Mouse (Mus musculus) brain, embryonic 18.5 days (tissue): ENCODE results near the gene Zkscan16.

ENCODE experiments used
- DNase-seq: peaks from one replicate; pipeline ENCODE4 v3.0.0-alpha.2; 2012; ENCODE audit warnings: low read depth, low spot score

Gene Zkscan16

DNA sequence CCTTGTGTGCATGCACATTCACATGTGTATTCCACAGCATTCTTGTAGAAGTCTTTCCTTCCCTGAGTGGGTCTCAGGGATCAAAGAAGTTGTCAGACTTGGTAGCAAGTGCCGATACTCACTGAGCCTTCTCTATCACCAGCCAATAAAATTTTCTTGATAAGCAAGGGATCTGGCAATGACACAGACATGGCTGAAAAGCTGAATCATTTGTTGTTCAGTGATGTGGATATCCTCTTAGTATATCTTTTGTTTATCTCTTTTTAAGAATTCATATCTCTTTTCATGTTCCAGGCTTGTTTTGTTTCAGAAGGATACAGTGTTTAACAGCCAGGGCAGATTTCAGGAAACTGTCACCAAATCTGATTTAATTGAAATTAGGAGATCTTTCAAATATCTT lies 55.3 kb downstream of the Zkscan16 start:
- DNase-seq = no peak

DNA sequence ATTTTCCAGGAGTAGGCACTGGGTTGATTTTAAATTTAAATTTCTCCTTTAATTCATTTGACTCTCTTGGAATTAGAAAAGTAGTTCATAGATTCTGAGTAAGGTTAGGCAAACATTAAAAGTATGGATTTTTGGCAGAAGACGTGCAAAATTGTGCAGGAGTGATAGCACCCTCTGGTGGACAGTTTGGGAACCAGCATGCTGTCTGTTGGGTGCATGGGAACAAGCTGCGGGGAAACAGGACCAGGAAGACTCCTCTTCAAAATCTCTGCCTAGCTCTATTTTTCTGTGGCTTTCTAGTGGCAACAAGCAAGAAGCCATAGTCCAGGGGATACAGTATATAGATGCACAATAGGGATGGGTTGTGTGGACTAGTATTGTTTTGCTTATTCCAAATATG lies 56.3 kb downstream of the Zkscan16 start:
- DNase-seq = no peak

DNA sequence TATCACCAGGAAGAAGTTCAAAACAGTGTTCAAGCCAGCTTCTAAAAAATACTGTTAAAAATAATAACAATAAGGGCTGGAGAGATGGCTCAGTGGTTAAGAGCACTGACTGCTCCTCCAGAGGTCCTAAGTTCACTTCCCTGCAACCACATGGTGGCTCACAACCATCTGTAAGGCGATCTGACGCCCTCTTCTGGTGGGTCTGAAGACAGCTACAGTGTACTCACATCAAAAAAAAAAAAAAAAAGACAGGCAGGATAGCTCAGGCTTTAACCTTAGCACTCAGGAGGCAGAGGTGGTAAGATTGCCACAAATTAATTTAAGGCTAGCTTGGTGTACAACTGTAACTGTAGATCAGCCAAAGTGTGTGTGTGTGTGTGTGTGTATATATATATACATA lies 57.2 kb downstream of the Zkscan16 start:
- no peak for DNase-seq

DNA sequence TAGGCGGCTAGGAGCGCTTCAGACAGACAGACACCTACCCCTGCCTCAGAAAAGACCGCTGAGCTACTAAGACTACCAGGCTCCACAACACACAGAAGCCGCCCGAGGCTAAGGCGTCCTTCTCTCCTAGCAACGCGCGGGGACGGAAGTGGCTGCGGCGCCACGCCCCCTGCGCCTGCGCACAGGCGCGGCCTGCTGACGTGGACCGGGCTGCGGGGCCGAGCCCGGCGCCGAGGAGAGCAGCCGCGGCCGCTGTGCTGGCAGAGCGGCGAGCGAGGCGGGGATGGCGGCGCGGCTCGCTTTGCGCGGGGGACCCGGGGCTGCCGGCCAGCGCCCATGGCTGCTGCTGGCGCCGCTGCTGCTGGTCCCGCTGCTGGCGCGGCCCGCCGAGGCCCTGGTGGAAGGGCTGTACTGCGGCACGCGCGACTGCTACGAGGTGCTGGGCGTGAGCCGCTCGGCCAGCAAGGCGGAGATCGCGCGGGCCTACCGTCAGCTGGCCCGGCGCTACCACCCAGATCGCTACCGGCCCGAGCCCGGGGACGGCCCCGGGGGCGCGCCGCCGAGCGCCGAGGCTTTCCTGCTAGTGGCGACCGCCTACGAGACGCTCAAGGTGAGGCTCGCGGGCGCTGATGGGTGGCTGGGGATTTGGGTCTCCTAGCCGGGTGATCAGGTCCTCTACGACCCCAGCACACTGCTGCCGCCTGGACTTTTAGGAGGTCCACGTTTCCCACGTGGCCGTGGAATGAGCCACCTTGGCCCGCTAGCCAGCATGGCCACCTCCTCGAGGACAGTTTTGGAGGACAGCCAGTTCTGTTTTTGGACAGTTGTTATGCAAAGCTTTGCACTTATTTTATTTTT lies 59.7 kb downstream of the Zkscan16 start, which contains the start of gene Gm20503:
Gene Gm20503, plus strand, starts transcription at position 263 of the 858 bp plus-strand sequence.
- DNase-seq = peak; percentile 78

DNA sequence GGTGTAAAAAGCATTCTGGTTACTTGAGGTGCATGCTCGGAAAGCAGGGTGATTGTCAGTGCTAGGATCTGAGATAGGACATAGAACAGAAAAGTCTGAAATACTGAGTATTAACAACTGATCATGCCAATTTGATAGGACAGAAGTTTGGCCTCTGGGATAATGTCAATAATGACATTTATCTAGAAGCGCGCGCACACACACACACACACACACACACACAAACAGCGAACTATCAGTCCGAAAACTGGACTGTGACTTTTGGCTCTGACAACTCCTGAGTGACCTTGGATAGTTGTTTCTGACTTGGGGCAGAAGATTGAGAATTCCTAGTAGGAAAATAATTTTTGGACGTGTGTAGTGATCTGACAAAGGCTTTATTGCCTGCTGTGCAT lies 60.4 kb downstream of the Zkscan16 start:
- no peak for DNase-seq

DNA sequence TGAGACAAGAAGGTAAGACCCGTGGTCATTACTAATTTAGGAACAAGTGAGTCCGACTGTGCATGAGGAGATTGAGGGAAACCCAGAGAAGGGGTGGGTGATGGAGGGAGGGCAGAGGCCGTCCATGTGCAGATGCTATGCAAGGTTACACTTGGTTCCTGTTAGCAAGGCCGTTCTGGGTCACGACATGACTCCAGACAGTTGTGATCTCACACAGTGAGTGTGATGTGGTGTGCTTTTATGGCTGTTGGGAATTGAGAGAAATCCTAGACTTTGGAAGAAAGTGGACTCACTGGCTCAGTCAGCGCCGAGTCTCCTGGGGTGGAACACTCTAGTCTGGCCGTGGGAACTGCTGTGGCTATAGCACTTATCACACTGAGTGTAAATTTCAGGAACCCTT lies 62.8 kb downstream of the Zkscan16 start:
- DNase-seq = no peak

DNA sequence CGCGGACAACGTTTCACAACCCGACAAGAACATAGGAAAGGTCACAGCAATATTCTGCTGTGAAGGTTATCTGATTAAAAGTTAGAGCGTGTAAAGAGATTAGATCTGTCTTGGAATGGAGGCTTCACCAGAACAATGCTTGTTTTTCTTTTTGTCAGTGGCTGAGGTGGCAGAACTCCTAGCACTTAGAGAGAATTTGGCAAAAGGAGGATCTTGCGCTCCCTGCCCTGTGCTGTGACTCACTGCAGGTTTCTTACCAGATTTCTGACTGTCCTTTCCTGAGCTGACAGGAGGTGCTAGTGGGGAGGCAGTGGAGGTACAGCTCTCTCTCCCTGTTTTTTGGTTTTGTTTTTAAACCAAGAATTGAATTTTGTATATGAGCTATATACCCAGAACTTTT lies 63.6 kb downstream of the Zkscan16 start:
- no peak for DNase-seq
